Mouse (Mus musculus): ENCODE data around the gene Myadml2.
A peak's percentile ranks its signal among the peaks of the same experiment; 100 is the strongest.

GRCm38 (mm10) chr11:120612763-120613162 lies 35.2 kb downstream of the Myadml2 start:
- no peak for TF ChIP-seq MYOG (IDR thresholded peaks at IDR 0.05; ENCODE audit: control insufficient read depth, extremely low read depth, insufficient read length)
- peak; percentile 93 for TF ChIP-seq CTCF (IDR thresholded peaks at IDR 0.05; ENCODE audit: control insufficient read depth, insufficient read depth, insufficient read length)
- TF ChIP-seq MAX (IDR thresholded peaks at IDR 0.05) = no peak
- no peak for TF ChIP-seq MYOD1 (IDR thresholded peaks at IDR 0.05; ENCODE audit: control insufficient read depth, insufficient read length, low read depth)
- TF ChIP-seq CEBPB (IDR thresholded peaks at IDR 0.05; ENCODE audit: low read depth) = no peak
